9 mouse cellular contexts compared by ENCODE assay signal in the genomic region with DNA sequence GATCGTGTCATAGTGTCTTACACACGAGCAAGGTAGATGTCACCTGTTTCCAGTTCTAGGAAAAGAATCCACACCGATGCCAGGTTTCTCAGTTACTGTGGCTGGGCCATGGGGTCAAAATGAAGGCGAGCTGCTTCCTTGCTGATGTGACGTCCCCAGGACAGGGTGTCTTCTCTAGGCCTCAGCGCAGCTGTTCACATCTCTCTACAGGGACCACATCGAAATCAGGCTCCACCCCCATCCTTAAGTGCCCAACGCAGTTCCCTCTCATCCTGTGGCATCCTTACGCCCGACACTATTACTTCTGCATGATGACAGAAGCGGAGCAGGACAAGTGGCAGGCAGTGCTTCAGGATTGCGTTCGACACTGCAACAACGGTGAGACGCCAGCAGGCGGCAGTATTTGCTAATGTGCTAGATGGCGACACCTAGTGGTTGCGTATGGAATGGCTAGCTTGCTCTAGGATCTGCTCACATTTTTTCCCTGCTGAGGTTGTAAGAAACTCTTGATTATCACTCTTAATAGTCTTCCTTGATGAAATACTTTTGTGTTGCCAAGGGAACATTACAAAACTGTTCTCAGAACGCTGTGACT. TPM values are rescaled to one million over a fixed set of nuclear protein-coding genes. Genes with fewer than 3 reads are reported as not detected.
A peak's percentile ranks its signal among the peaks of the same experiment; 100 is the strongest.
DNase-seq lines count a peak whose midpoint lies in the region; ATAC-seq and TF ChIP-seq lines count a peak whose summit lies in the region.
"Had no signal": no experiment of that assay in that cellular context is flagged by ENCODE, and none has a peak within 500 bp of the region (broad histone marks: within the 10 kb centered on the region; RNA-seq: fewer than 3 reads in every experiment).

No protein-coding gene starts in this region.

- H3K4me1 ChIP-seq in liver, postnatal 0 days (ENCODE audit: insufficient read depth): peaks cover 19% of the 10 kb centered on the region

- H3K36me3 ChIP-seq in liver, postnatal 0 days (replicated peaks; ENCODE audit: insufficient read depth, low read length): no peaks in the 10 kb centered on the region

- peak; percentile 81 to 83 for DNase-seq in CD8-positive naive resting alpha-beta T cell, adult 2 months (ENCODE audit: low read depth in 2 of 2, low spot score in 2 of 2)
- peak; percentile 79 for DNase-seq in adrenal gland, adult 2 months
- peak; percentile 97 for DNase-seq in embryo, embryonic 10 days (ENCODE audit: low spot score)
- DNase-seq in gastrocnemius, postnatal 14 days: peak; percentile 80
- DNase-seq in kidney, postnatal 14 days: peak; percentile 87
- peak; percentile 87 for DNase-seq in liver, postnatal 0 days
- DNase-seq in retina, adult 2 months (ENCODE audit: low read depth, low spot score): peak; percentile 76
- peak; percentile 82 for DNase-seq in thymus, postnatal 25 days

- peak; percentile 100 for TF ChIP-seq CTCF in liver, postnatal 0 days (IDR thresholded peaks at IDR 0.05; ENCODE audit: low read depth)

- H3K27ac ChIP-seq in liver, postnatal 0 days (ENCODE audit: low read depth): no peak overlapping the region
- H3K27ac ChIP-seq: limb, embryonic 12.5 days had no signal

- no peak for TF ChIP-seq EP300 in liver, postnatal 0 days (IDR thresholded peaks at IDR 0.05; ENCODE audit: low read depth)

- no peaks in the 10 kb centered on the region for H3K9me3 ChIP-seq in liver, postnatal 0 days (ENCODE audit: low read length)
- H3K9me3 ChIP-seq: limb, embryonic 12.5 days had no signal

- ATAC-seq in liver, postnatal 0 days: peak; percentile 22; the same call in 1 of the 2 replicates

- no peak overlapping the region for H3K4me3 ChIP-seq in liver, postnatal 0 days (ENCODE audit: low read depth, low read length)
- H3K4me3 ChIP-seq: limb, embryonic 12.5 days had no signal

- no peak overlapping the region for H3K9ac ChIP-seq in liver, postnatal 0 days (replicated peaks)
- H3K9ac ChIP-seq: limb, embryonic 12.5 days had no signal

- H3K27me3 ChIP-seq in liver, postnatal 0 days (ENCODE audit: insufficient read depth, low read length): no peaks in the 10 kb centered on the region
- H3K27me3 ChIP-seq: limb, embryonic 12.5 days had no signal

- intact Hi-C loops in gastrocnemius, postnatal 14 days (cut with DNase I; ENCODE audit: low total_unique reads): loop anchor here (5.0 kb wide), 1 partner anchor 45 kb away; no protein-coding TSS in a partner anchor

- H3K4me2 ChIP-seq in liver, postnatal 0 days (ENCODE audit: low read depth, low read length): no peak overlapping the region
- H3K4me2 ChIP-seq: limb, embryonic 12.5 days had no signal

- 32% methylated on average over 19 of the region's 19 CpGs for WGBS in liver, postnatal 0 days (ENCODE audit: insufficient replicate concordance)

RNA-seq across cellular contexts. Expression of a gene that starts 36.4 kb away (rescaled TPM):
- total RNA-seq in adrenal gland, adult 2 months (2021): 10 to 100 TPM; 14.8 to 27.4 TPM
- 20.1 and 21.6 TPM in 2 replicates for polyA plus RNA-seq in adrenal gland, adult 2 months (2012; rRNA removed)
- total RNA-seq in gastrocnemius, postnatal 14 days (2021): 10 to 100 TPM; 12.1 to 15.8 TPM
- 5.2 and 5.9 TPM in 2 replicates for polyA plus RNA-seq in liver, postnatal 0 days (2015; fragmentation: Nextera tagmentation; extraction: Ambion mirVana)

RNA-seq across cellular contexts. Expression of a gene that starts 49.1 kb away (rescaled TPM):
- total RNA-seq in adrenal gland, adult 2 months (2021): 100 to 1,000 TPM; 136 to 149 TPM
- 146 and 165 TPM in 2 replicates for polyA plus RNA-seq in adrenal gland, adult 2 months (2012; rRNA removed)
- total RNA-seq in gastrocnemius, postnatal 14 days (2021): 100 to 1,000 TPM; 105 to 143 TPM
- polyA plus RNA-seq in liver, postnatal 0 days (2015; fragmentation: Nextera tagmentation; extraction: Ambion mirVana): 103 and 104 TPM in 2 replicates

RNA-seq across cellular contexts. Expression of a gene that starts 49.1 kb away (rescaled TPM):
- total RNA-seq in adrenal gland, adult 2 months (2021): 10 to 100 TPM; 18.0 to 25.6 TPM
- 24.8 and 26.0 TPM in 2 replicates for polyA plus RNA-seq in adrenal gland, adult 2 months (2012; rRNA removed)
- 10 to 100 TPM; 12.0 to 12.2 TPM for total RNA-seq in gastrocnemius, postnatal 14 days (2021)
- 1.3 and 1.6 TPM in 2 replicates for polyA plus RNA-seq in liver, postnatal 0 days (2015; fragmentation: Nextera tagmentation; extraction: Ambion mirVana)
